Mouse (Mus musculus) MEL (cell line): ENCODE data around the gene Dkk3. TPM values are rescaled to one million over a fixed set of nuclear protein-coding genes. Genes with fewer than 3 reads are reported as not detected.

Experiments used
- DNase-seq: peaks from one replicate; pipeline ENCODE4 v3.0.0; 2011; ENCODE audit warnings: low read depth, low spot score
- H3K27ac ChIP-seq: 2 replicates; pipeline ENCODE4 v1.5.1; 2012; ENCODE audit warnings: low read depth, mild to moderate bottlenecking, control low read depth, low read length, moderate library complexity; ENCODE audit not compliant: control insufficient read depth
- H3K27me3 ChIP-seq, 2 experiments: fragments of 150-350 bp in 1 of 2; sonication (generic) in 1 of 2; 2 replicates each; pipeline ENCODE4 v1.6.1; 2012; ENCODE audit warnings: low read length in 2 of 2, mild to moderate bottlenecking in 2 of 2, improper control_type of control experiment in 1 of 2, moderate library complexity in 1 of 2; ENCODE audit not compliant: insufficient read depth in 2 of 2, control insufficient read depth in 1 of 2
- H3K36me3 ChIP-seq, 2 experiments: 2 replicates each; pipeline ENCODE4 v1.6.1; 2012 to 2014; ENCODE audit warnings: low read length in 2 of 2, improper control_type of control experiment in 1 of 2, inconsistent platforms in 1 of 2, mild to moderate bottlenecking in 1 of 2; ENCODE audit not compliant: insufficient read depth in 2 of 2, control insufficient read depth in 1 of 2
- H3K4me1 ChIP-seq, 2 experiments: fragments of 150-350 bp in 1 of 2; sonication (generic) in 1 of 2; 2 replicates each; pipeline ENCODE4 v1.6.1; 2012; ENCODE audit warnings: low read length in 2 of 2, improper control_type of control experiment in 1 of 2, mild to moderate bottlenecking in 1 of 2; ENCODE audit not compliant: insufficient read depth in 2 of 2, control insufficient read depth in 1 of 2
- H3K4me3 ChIP-seq, 2 experiments: fragments of 150-350 bp in 1 of 2; sonication (generic) in 1 of 2; 2 replicates each; pipeline ENCODE4 v1.5.1; 2012; ENCODE audit warnings: low read depth in 2 of 2, low read length in 2 of 2, mild to moderate bottlenecking in 2 of 2, moderate library complexity in 2 of 2, control low read depth in 1 of 2, improper control_type of control experiment in 1 of 2; ENCODE audit not compliant: control insufficient read depth in 1 of 2, insufficient read depth in 1 of 2
- H3K79me2 ChIP-seq: 2 replicates; pipeline ENCODE4 v1.6.1; 2012; ENCODE audit warnings: mild to moderate bottlenecking, low read length, moderate library complexity; ENCODE audit not compliant: control insufficient read depth, poor library complexity, insufficient read depth
- H3K9ac ChIP-seq: 2 replicates; pipeline ENCODE4 v1.6.1; 2012; ENCODE audit warnings: low read depth, mild to moderate bottlenecking, control low read depth, low read length, moderate library complexity; ENCODE audit not compliant: control insufficient read depth, poor library complexity, severe bottlenecking
- H3K9me3 ChIP-seq: fragments of 150-350 bp; sonication (generic); replicated peaks from 2 replicates; pipeline ENCODE4 v1.6.1; 2012; ENCODE audit warnings: mild to moderate bottlenecking, low read length, improper control_type of control experiment, moderate library complexity; ENCODE audit not compliant: insufficient read depth
- CHD1 ChIP-seq: IDR thresholded peaks from 2 replicates; pipeline ENCODE4 v1.6.1; 2012; ENCODE audit warnings: low read depth, mild to moderate bottlenecking, inconsistent platforms, low read length, improper control_type of control experiment
- ELF1 ChIP-seq: IDR thresholded peaks from 2 replicates; pipeline ENCODE4 v1.6.1; 2014; ENCODE audit warnings: low read depth, mild to moderate bottlenecking, inconsistent platforms, low read length, improper control_type of control experiment, moderate library complexity
- EP300 ChIP-seq, 2 experiments: IDR thresholded peaks; 2 replicates each; pipeline ENCODE4 v1.6.1; 2011; ENCODE audit warnings: improper control_type of control experiment in 2 of 2, low read length in 2 of 2, low read depth in 1 of 2, mild to moderate bottlenecking in 1 of 2
- GABPA ChIP-seq: IDR thresholded peaks from 2 replicates; pipeline ENCODE4 v1.6.1; 2012; ENCODE audit warnings: low read depth, mild to moderate bottlenecking, inconsistent platforms, low read length, improper control_type of control experiment, moderate library complexity
- GATA1 ChIP-seq: IDR thresholded peaks from 2 replicates; pipeline ENCODE4 v1.6.1; 2011; ENCODE audit warnings: low read depth, low read length, improper control_type of control experiment
- HCFC1 ChIP-seq: IDR thresholded peaks from 2 replicates; pipeline ENCODE4 v1.6.1; 2012; ENCODE audit warnings: low read depth, mild to moderate bottlenecking, inconsistent platforms, low read length, improper control_type of control experiment, moderate library complexity
- JUND ChIP-seq: IDR thresholded peaks from 2 replicates; pipeline ENCODE4 v1.6.1; 2011; ENCODE audit warnings: low read depth, mild to moderate bottlenecking, improper control_type of control experiment, low read length
- KAT2A ChIP-seq: conservative IDR thresholded peaks from 2 replicates; pipeline ENCODE4 v1.6.1; 2012; ENCODE audit warnings: low read depth, low read length, improper control_type of control experiment, inconsistent platforms
- MAX ChIP-seq: IDR thresholded peaks from 2 replicates; pipeline ENCODE4 v1.6.1; 2011; ENCODE audit warnings: low read length, improper control_type of control experiment
- MAZ ChIP-seq: IDR thresholded peaks from 2 replicates; pipeline ENCODE4 v1.6.1; 2012; ENCODE audit warnings: low read depth, mild to moderate bottlenecking, inconsistent platforms, low read length, improper control_type of control experiment
- MYB ChIP-seq: IDR thresholded peaks from 2 replicates; pipeline ENCODE4 v1.6.1; 2011; ENCODE audit warnings: mild to moderate bottlenecking, low read depth, low read length, improper control_type of control experiment
- MYC ChIP-seq: IDR thresholded peaks from 2 replicates; pipeline ENCODE4 v1.6.1; 2011; ENCODE audit warnings: low read depth, mild to moderate bottlenecking, low read length, improper control_type of control experiment, moderate library complexity
- NRF1 ChIP-seq: IDR thresholded peaks from 2 replicates; pipeline ENCODE4 v1.6.1; 2014; ENCODE audit warnings: low read depth, mild to moderate bottlenecking, inconsistent platforms, low read length, improper control_type of control experiment, moderate library complexity; ENCODE audit not compliant: poor library complexity, insufficient read depth, severe bottlenecking
- POLR2A ChIP-seq, 2 experiments: IDR thresholded peaks; 2 replicates each; pipeline ENCODE4 v1.6.1; 2011 to 2012; ENCODE audit warnings: low read length in 2 of 2, mild to moderate bottlenecking in 2 of 2, control low read depth in 1 of 2, improper control_type of control experiment in 1 of 2, low read depth in 1 of 2, moderate library complexity in 1 of 2; ENCODE audit not compliant: control insufficient read depth in 1 of 2, insufficient read depth in 1 of 2, poor library complexity in 1 of 2
- RAD21 ChIP-seq: IDR thresholded peaks from 2 replicates; pipeline ENCODE4 v1.6.1; 2011; ENCODE audit warnings: mild to moderate bottlenecking, low read depth, low read length, improper control_type of control experiment
- RCOR1 ChIP-seq: IDR thresholded peaks from 2 replicates; pipeline ENCODE4 v1.6.1; 2012; ENCODE audit warnings: low read depth, mild to moderate bottlenecking, inconsistent platforms, low read length, improper control_type of control experiment
- TAL1 ChIP-seq: IDR thresholded peaks from 2 replicates; pipeline ENCODE4 v1.6.1; 2012; ENCODE audit warnings: mild to moderate bottlenecking, inconsistent platforms, low read length, moderate library complexity, mixed read lengths
- TBP ChIP-seq: IDR thresholded peaks from 2 replicates; pipeline ENCODE4 v1.8.0; 2011; ENCODE audit warnings: low read depth, low read length, improper control_type of control experiment
- TCF12 ChIP-seq: IDR thresholded peaks from 2 replicates; pipeline ENCODE4 v1.6.1; 2014; ENCODE audit warnings: low read depth, mild to moderate bottlenecking, inconsistent platforms, low read length, improper control_type of control experiment, moderate library complexity
- UBTF ChIP-seq: IDR thresholded peaks from 2 replicates; pipeline ENCODE4 v1.6.1; 2012; ENCODE audit warnings: low read depth, mild to moderate bottlenecking, inconsistent platforms, low read length, improper control_type of control experiment, moderate library complexity, borderline replicate concordance; ENCODE audit not compliant: insufficient read depth
- USF1 ChIP-seq: IDR thresholded peaks from 2 replicates; pipeline ENCODE4 v1.6.1; 2014; ENCODE audit warnings: low read depth, mild to moderate bottlenecking, inconsistent platforms, low read length, improper control_type of control experiment, moderate library complexity
- USF2 ChIP-seq, 2 experiments: IDR thresholded peaks; 2 replicates each; pipeline ENCODE4 v1.6.1; 2011 to 2012; ENCODE audit warnings: improper control_type of control experiment in 2 of 2, low read length in 2 of 2, borderline replicate concordance in 1 of 2, inconsistent platforms in 1 of 2, low read depth in 1 of 2, mild to moderate bottlenecking in 1 of 2; ENCODE audit not compliant: insufficient read depth in 1 of 2
- ZC3H11A ChIP-seq: IDR thresholded peaks from 2 replicates; pipeline ENCODE4 v1.6.1; 2012; ENCODE audit warnings: low read depth, mild to moderate bottlenecking, inconsistent platforms, low read length, improper control_type of control experiment
- ZMIZ1 ChIP-seq: IDR thresholded peaks from 2 replicates; pipeline ENCODE4 v1.6.1; 2012; ENCODE audit warnings: low read depth, mild to moderate bottlenecking, inconsistent platforms, low read length, improper control_type of control experiment, moderate library complexity
- ZNF384 ChIP-seq: IDR thresholded peaks from 2 replicates; pipeline ENCODE4 v1.6.1; 2012; ENCODE audit warnings: low read depth, mild to moderate bottlenecking, inconsistent platforms, low read length, improper control_type of control experiment
- polyA plus RNA-seq, 2 experiments: library from polyadenylated mRNA; stranded (reverse) in 1 of 2; unstranded in 1 of 2; fragments of >175 nt in 1 of 2; fragments of >200 nt in 1 of 2; gene quantifications; 2 replicates each; pipeline versions ENCODE4 v1.2.1 to v1.2.4; 2012; ENCODE audit warnings: low replicate concordance in 2 of 2, low read depth in 1 of 2; ENCODE audit not compliant: insufficient read length in 2 of 2, insufficient read depth in 1 of 2, missing spikeins in 1 of 2
- total RNA-seq: library from RNA; depleted of rRNA; stranded (reverse); fragments of 300-350 nt; gene quantifications from 2 replicates; pipeline ENCODE4 v1.2.3, GENCODE M21; 2012

Dkk3 gene
- total and polyA plus RNA-seq, 3 experiments: not detected

- no peak overlapping the region for H3K4me3 ChIP-seq
- H3K27ac ChIP-seq: no peak overlapping the region
- peaks cover 13% of the 10 kb centered on the region in 2 experiments for H3K36me3 ChIP-seq
- no peak overlapping the region for H3K9ac ChIP-seq
- H3K27me3 ChIP-seq: no peaks in the 10 kb centered on the region
- H3K4me1 ChIP-seq: peaks cover 0 to 13% of the 10 kb centered on the region in 2 experiments; a peak in 2 of 4 replicates
- no peaks in the 10 kb centered on the region for H3K9me3 ChIP-seq
- TF ChIP-seq JUND (no peak), USF1 (no peak), TBP (no peak), MAX (no peak), TAL1 (no peak), NRF1 (no peak), POLR2A (IDR thresholded peaks at IDR 0.05; ENCODE audit: control insufficient read depth in 1 of 2, insufficient read depth in 1 of 2, low read depth in 1 of 2, low read length in 2 of 2, poor library complexity in 1 of 2) (no peak)
- no peak for DNase-seq
- no peaks in the 10 kb centered on the region for H3K79me2 ChIP-seq
These were observed 48.1 kb downstream of the Dkk3 start for GRCm38 (mm10) chr7:112110638-112111372.

- DNase-seq: no peak
- H3K4me1 ChIP-seq: peaks cover 0 to 13% of the 10 kb centered on the region in 2 experiments; a peak in 2 of 4 replicates
These were observed 50.1 kb downstream of the Dkk3 start for GRCm38 (mm10) chr7:112108757-112109156.

GRCm38 (mm10) chr7:112103816-112104215 lies 55.0 kb downstream of the Dkk3 start:
- no peak for DNase-seq
- H3K9ac ChIP-seq: no peak overlapping the region
- H3K4me1 ChIP-seq: peaks cover 2 to 11% of the 10 kb centered on the region in 2 experiments; a peak in 2 of 4 replicates
- H3K36me3 ChIP-seq: peaks cover 19 to 22% of the 10 kb centered on the region in 2 experiments
- H3K27ac ChIP-seq: no peak overlapping the region
- H3K79me2 ChIP-seq: no peaks in the 10 kb centered on the region
- no peaks in the 10 kb centered on the region for H3K27me3 ChIP-seq
- TF ChIP-seq ZMIZ1 (no peak), TCF12 (no peak), MAZ (no peak), HCFC1 (no peak), POLR2A (IDR thresholded peaks at IDR 0.05; ENCODE audit: control insufficient read depth in 1 of 2, insufficient read depth in 1 of 2, low read depth in 1 of 2, low read length in 2 of 2, poor library complexity in 1 of 2) (no peak), MYC (no peak), JUND (no peak), RCOR1 (no peak), UBTF (no peak), KAT2A (no peak), GABPA (no peak), ELF1 (no peak)
- no peak overlapping the region for H3K4me3 ChIP-seq
- no peaks in the 10 kb centered on the region for H3K9me3 ChIP-seq

More at GRCm38 (mm10) chr7:112108757-112109156, 50.1 kb downstream of the Dkk3 start:
- TF ChIP-seq ZNF384 (peak; percentile 53; the same call in 1 of the 2 replicates), TAL1 (peak; percentile 22; the same call in 1 of the 2 replicates), EP300 (IDR thresholded peaks at IDR 0.05; ENCODE audit: low read depth in 1 of 2, low read length in 2 of 2) (peak in 1 of 2 experiments; percentile 43; a peak in 1 of 4 replicates), MAX (no peak), RAD21 (no peak), CHD1 (no peak), USF2 (IDR thresholded peaks at IDR 0.05; ENCODE audit: borderline replicate concordance in 1 of 2, insufficient read depth in 1 of 2, low read depth in 1 of 2, low read length in 2 of 2) (no peak), MYB (no peak), GATA1 (peak; percentile 28; the same call in 1 of the 2 replicates), TCF12 (peak; percentile 67; the same call in 1 of the 2 replicates), ZC3H11A (no peak), JUND (no peak)
- Histone ChIP-seq H3K79me2 (no peaks in the 10 kb centered on the region), H3K9me3 (no peaks in the 10 kb centered on the region), H3K4me3 (no peak overlapping the region), H3K27ac (no peak overlapping the region), H3K9ac (no peak overlapping the region), H3K27me3 (no peaks in the 10 kb centered on the region), H3K36me3 (peaks cover 13 to 19% of the 10 kb centered on the region in 2 experiments)
